Mouse (Mus musculus) megakaryocyte, embryonic 14.5 days (primary cell): ENCODE data around the gene Snai3.

Experiments
- FLI1 ChIP-seq: IDR thresholded peaks from 2 replicates; pipeline ENCODE4 v1.6.1; 2012; ENCODE audit warnings: low read length, inconsistent platforms, mixed read lengths
- GATA1 ChIP-seq: IDR thresholded peaks from 3 replicates; pipeline ENCODE4 v1.6.1; 2012; ENCODE audit warnings: mixed read lengths, low read length, inconsistent platforms, borderline replicate concordance

DNA sequence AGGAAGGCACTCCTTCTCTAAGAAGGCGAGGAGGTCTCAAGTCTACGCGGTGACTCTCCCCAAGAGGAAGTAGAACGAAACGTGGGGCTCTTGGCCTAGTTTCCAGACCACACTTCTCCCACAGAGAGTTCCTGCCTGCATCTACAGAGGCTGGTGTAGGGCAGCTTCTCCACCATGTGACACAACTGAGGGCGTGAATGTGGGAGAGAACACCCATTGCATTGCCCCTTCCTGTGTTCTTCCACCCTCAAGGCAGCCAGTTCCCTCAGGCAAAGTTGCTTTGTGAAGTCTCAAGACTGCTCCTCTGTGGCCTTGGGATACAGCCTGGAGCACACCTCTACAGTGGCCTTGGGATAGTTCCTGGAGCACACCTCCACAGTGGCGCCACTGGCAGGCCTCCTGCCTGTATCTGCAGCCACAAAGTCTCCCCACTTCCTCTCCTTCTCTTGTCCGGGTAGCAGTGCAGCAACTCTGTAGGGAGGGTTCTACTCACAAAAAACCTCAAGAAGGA lies 13.4 kb upstream of the Snai3 start:
- TF ChIP-seq GATA1 (no peak), FLI1 (no peak)
